Mouse (Mus musculus) 416B (cell line): ENCODE data around the gene Dmrtc1c1.
"Not testable (repeated sequence)": the region's sequence is repeated elsewhere in the genome, so short reads cannot be mapped to it uniquely, and the experiment has no call there.

ENCODE experiments used
- DNase-seq: peaks from one replicate; pipeline ENCODE4 v3.0.0; 2011; ENCODE audit warnings: low read depth

The Dmrtc1c1 gene

GRCm38 (mm10) chrX:102802663-102803062 lies at the start of gene Dmrtc1c1:
Gene Dmrtc1c1, plus strand, starts transcription at chrX:102802963.
- not testable (repeated sequence) for DNase-seq

- DNase-seq, result no peak
Measured at GRCm38 (mm10) chrX:102765878-102766277, 36.9 kb upstream of the Dmrtc1c1 start.

- DNase-seq, result no peak
Measured at GRCm38 (mm10) chrX:102812311-102812710, 9.5 kb downstream of the Dmrtc1c1 start.

GRCm38 (mm10) chrX:102854516-102854915 lies 51.8 kb downstream of the Dmrtc1c1 start, which contains the start of gene Dmrtc1c2:
Gene Dmrtc1c2, minus strand, starts transcription at chrX:102854616.
- not testable (repeated sequence) for DNase-seq
